Mouse (Mus musculus): Measurements from ENCODE around the gene Prl2b1. TPM values are rescaled to one million over a fixed set of nuclear protein-coding genes. Genes with fewer than 3 reads are reported as not detected.

Gene Prl2b1
- polyA plus RNA-seq, 2 experiments: 1.2 TPM; not detected in 1

DNA sequence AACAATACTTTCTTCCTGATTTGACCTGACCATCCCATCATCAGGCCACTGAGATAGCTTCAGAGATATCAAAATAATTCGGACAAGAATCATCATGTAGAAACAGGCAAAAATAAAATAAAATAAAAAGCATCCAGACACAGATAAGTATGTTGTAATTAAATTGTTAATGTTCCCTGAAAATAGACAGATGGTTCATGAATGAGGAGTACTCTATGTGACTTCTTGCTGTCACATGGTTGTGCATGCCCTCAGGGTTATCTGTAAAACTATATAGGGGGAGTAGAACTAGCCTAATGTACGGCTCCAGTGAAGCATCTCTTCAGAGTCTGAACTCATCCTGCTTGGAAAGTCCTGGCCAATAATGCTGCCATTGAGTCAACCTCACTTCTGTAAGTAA, 45.3 kb downstream of the Prl2b1 start, which contains the start of gene Prl8a2:
Prl8a2 (plus strand) TSS at position 301 of the 400 bp plus-strand sequence.
- no peak for TF ChIP-seq POLR2A (IDR thresholded peaks at IDR 0.05; ENCODE audit: borderline replicate concordance, extremely low read depth, insufficient read depth, insufficient read length)
- H3K9ac ChIP-seq (ENCODE audit: low read depth, low read length, severe bottlenecking): no peak within 1 kb of the TSS
- H3K4me2 ChIP-seq (replicated peaks; ENCODE audit: low read depth, low read length, severe bottlenecking): no peak within 1 kb of the TSS
- no peak within 1 kb of the TSS for H3K4me3 ChIP-seq (replicated peaks; ENCODE audit: low read length)
- no peaks in the 10 kb centered on the region for H3K27me3 ChIP-seq (ENCODE audit: control insufficient read depth, insufficient read depth, low read length)
- 78% methylated on average over 2 of the region's 2 CpGs for WGBS
- no peaks in the 10 kb centered on the region for H3K36me3 ChIP-seq (ENCODE audit: control insufficient read depth, insufficient read depth, low read length)
- H3K9me3 ChIP-seq (ENCODE audit: control insufficient read depth, low read length): no peaks in the 10 kb centered on the region
- H3K4me1 ChIP-seq (ENCODE audit: control insufficient read depth, insufficient read depth, low read length): no peaks in the 10 kb centered on the region
- ATAC-seq (ENCODE audit: low FRiP score, low read depth): no peak
- no peak for DNase-seq (ENCODE audit: low spot score)
- H3K27ac ChIP-seq (replicated peaks; ENCODE audit: low read depth, low read length): no peak within 1 kb of the TSS

DNA sequence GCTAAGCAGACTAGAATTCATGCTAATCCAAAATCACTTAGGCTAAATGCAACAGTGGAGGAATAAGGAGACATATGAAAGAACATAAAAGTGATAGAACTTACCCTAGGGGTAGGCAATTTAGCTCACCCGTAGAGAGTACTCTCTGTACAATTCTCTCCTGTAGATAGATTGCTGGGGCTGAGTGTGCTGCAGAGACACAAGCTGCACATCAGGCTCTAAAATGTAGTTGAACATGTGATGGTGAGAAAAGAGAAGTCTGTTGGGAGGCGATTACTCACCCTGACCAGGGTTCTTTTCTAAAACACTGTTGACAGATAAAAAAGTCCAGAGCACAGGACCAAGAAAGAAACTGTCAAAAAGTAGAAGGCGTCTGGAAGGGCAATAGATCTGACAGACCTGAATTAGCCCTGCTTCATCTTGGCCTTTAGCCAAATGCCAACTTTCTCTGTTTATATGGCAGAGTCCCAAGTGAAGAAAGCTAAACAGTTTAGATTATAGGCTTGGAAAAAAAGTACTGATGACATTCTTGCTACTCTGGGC, 47.8 kb downstream of the Prl2b1 start:
- Histone ChIP-seq H3K4me2 (replicated peaks; ENCODE audit: low read depth, low read length, severe bottlenecking) (no peak overlapping the region), H3K27ac (replicated peaks; ENCODE audit: low read depth, low read length) (no peak overlapping the region), H3K9ac (ENCODE audit: low read depth, low read length, severe bottlenecking) (no peak overlapping the region), H3K9me3 (ENCODE audit: control insufficient read depth, low read length) (no peaks in the 10 kb centered on the region), H3K36me3 (ENCODE audit: control insufficient read depth, insufficient read depth, low read length) (no peaks in the 10 kb centered on the region), H3K4me1 (ENCODE audit: control insufficient read depth, insufficient read depth, low read length) (no peaks in the 10 kb centered on the region), H3K27me3 (ENCODE audit: control insufficient read depth, insufficient read depth, low read length) (no peaks in the 10 kb centered on the region), H3K4me3 (replicated peaks; ENCODE audit: low read length) (no peak overlapping the region)
- TF ChIP-seq POLR2A (IDR thresholded peaks at IDR 0.05; ENCODE audit: borderline replicate concordance, extremely low read depth, insufficient read depth, insufficient read length): no peak
- DNase-seq (ENCODE audit: low spot score) (no peak), ATAC-seq (ENCODE audit: low FRiP score, low read depth) (no peak)
- 59% methylated on average over 3 of the region's 3 CpGs for WGBS

DNA sequence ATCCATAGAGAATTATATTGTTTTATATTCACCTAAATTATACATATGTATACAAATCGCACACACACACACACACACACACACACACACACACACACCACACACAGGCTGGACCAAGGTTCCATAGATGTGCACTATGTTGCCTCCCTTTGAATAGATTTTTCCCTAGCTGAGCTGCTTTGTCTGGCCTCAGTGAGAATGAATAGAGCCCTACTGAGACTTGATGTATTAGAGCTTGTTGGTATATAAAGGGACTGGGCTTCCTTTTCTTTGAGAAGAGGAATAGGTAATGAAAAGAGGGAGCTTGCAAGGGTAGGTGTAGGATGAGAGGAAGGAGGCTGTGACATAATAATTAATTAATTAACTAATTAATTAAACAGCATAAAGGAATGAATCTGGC, 55.7 kb downstream of the Prl2b1 start:
- ATAC-seq (ENCODE audit: low FRiP score, low read depth): no peak

More for the DNA sequence above, 55.7 kb downstream of the Prl2b1 start:
- TF ChIP-seq POLR2A (IDR thresholded peaks at IDR 0.05; ENCODE audit: borderline replicate concordance, extremely low read depth, insufficient read depth, insufficient read length): no peak
- Histone ChIP-seq H3K4me1 (ENCODE audit: control insufficient read depth, insufficient read depth, low read length) (no peaks in the 10 kb centered on the region), H3K27me3 (ENCODE audit: control insufficient read depth, insufficient read depth, low read length) (no peaks in the 10 kb centered on the region), H3K36me3 (ENCODE audit: control insufficient read depth, insufficient read depth, low read length) (no peaks in the 10 kb centered on the region), H3K4me2 (replicated peaks; ENCODE audit: low read depth, low read length, severe bottlenecking) (no peak overlapping the region), H3K9ac (ENCODE audit: low read depth, low read length, severe bottlenecking) (no peak overlapping the region), H3K9me3 (ENCODE audit: control insufficient read depth, low read length) (no peaks in the 10 kb centered on the region), H3K4me3 (replicated peaks; ENCODE audit: low read length) (no peak overlapping the region), H3K27ac (replicated peaks; ENCODE audit: low read depth, low read length) (no peak overlapping the region)
- 95% methylated on average over 1 of the region's 1 CpGs for WGBS
- DNase-seq (ENCODE audit: low spot score): no peak

Other genes with a start within 250 kb of the Prl2b1 start
- gene Prl3d3, start 234.1 kb downstream of the Prl2b1 start, polyA plus RNA-seq (2012; rRNA removed): not detected in 2 replicates
- not detected in 2 replicates for gene Prl3d3, start 234.1 kb downstream of the Prl2b1 start, polyA plus RNA-seq (2014; fragmentation: Nextera tagmentation; extraction: Ambion mirVana)
- not detected in 2 replicates for gene Prl3c1, start 194.2 kb downstream of the Prl2b1 start, polyA plus RNA-seq (2012; rRNA removed)
- gene Prl3c1, start 194.2 kb downstream of the Prl2b1 start, polyA plus RNA-seq (2014; fragmentation: Nextera tagmentation; extraction: Ambion mirVana): not detected in 2 replicates
- gene Prl3b1, start 149.0 kb downstream of the Prl2b1 start, polyA plus RNA-seq (2012; rRNA removed): 7.5 and 7.8 TPM in 2 replicates
- gene Prl3b1, start 149.0 kb downstream of the Prl2b1 start, polyA plus RNA-seq (2014; fragmentation: Nextera tagmentation; extraction: Ambion mirVana): 0.54 TPM in 1 of 2 replicates, not detected in the other
- not detected in 2 replicates for gene Prl3a1, start 131.4 kb downstream of the Prl2b1 start, polyA plus RNA-seq (2012; rRNA removed)
- not detected in 2 replicates for gene Prl3a1, start 131.4 kb downstream of the Prl2b1 start, polyA plus RNA-seq (2014; fragmentation: Nextera tagmentation; extraction: Ambion mirVana)
- gene Prl6a1, start 78.2 kb downstream of the Prl2b1 start, polyA plus RNA-seq (2012; rRNA removed): 0.17 and 0.19 TPM in 2 replicates
- gene Prl6a1, start 78.2 kb downstream of the Prl2b1 start, polyA plus RNA-seq (2014; fragmentation: Nextera tagmentation; extraction: Ambion mirVana): not detected in 2 replicates
- gene Prl8a2, start 45.2 kb downstream of the Prl2b1 start, polyA plus RNA-seq (2012; rRNA removed): 0.60 TPM in 1 of 2 replicates, not detected in the other
- gene Prl8a2, start 45.2 kb downstream of the Prl2b1 start, polyA plus RNA-seq (2014; fragmentation: Nextera tagmentation; extraction: Ambion mirVana): not detected in 2 replicates
- 0.12 TPM in 1 of 2 replicates, not detected in the other for gene Prl8a6, start 47.8 kb upstream of the Prl2b1 start, polyA plus RNA-seq (2012; rRNA removed)
- not detected in 2 replicates for gene Prl8a6, start 47.8 kb upstream of the Prl2b1 start, polyA plus RNA-seq (2014; fragmentation: Nextera tagmentation; extraction: Ambion mirVana)
- gene Prl8a8, start 122.4 kb upstream of the Prl2b1 start, polyA plus RNA-seq (2012; rRNA removed): 0.10 and 0.13 TPM in 2 replicates
- not detected in 2 replicates for gene Prl8a8, start 122.4 kb upstream of the Prl2b1 start, polyA plus RNA-seq (2014; fragmentation: Nextera tagmentation; extraction: Ambion mirVana)
- gene Prl8a9, start 173.8 kb upstream of the Prl2b1 start, polyA plus RNA-seq (2012; rRNA removed): 0.91 and 1.1 TPM in 2 replicates
- gene Prl8a9, start 173.8 kb upstream of the Prl2b1 start, polyA plus RNA-seq (2014; fragmentation: Nextera tagmentation; extraction: Ambion mirVana): not detected in 2 replicates
- gene Prl8a1, start 191.3 kb upstream of the Prl2b1 start, polyA plus RNA-seq (2012; rRNA removed): not detected in 2 replicates
- not detected in 2 replicates for gene Prl8a1, start 191.3 kb upstream of the Prl2b1 start, polyA plus RNA-seq (2014; fragmentation: Nextera tagmentation; extraction: Ambion mirVana)
- 0.18 TPM in 1 of 2 replicates, not detected in the other for gene Prl7b1, start 219.7 kb upstream of the Prl2b1 start, polyA plus RNA-seq (2012; rRNA removed)
- gene Prl7b1, start 219.7 kb upstream of the Prl2b1 start, polyA plus RNA-seq (2014; fragmentation: Nextera tagmentation; extraction: Ambion mirVana): not detected in 2 replicates